Mouse (Mus musculus): Measurements from ENCODE around the gene C130073F10Rik.
"Not testable (repeated sequence)": the region's sequence is repeated elsewhere in the genome, so short reads cannot be mapped to it uniquely, and the experiment has no call there.

The C130073F10Rik gene

DNA sequence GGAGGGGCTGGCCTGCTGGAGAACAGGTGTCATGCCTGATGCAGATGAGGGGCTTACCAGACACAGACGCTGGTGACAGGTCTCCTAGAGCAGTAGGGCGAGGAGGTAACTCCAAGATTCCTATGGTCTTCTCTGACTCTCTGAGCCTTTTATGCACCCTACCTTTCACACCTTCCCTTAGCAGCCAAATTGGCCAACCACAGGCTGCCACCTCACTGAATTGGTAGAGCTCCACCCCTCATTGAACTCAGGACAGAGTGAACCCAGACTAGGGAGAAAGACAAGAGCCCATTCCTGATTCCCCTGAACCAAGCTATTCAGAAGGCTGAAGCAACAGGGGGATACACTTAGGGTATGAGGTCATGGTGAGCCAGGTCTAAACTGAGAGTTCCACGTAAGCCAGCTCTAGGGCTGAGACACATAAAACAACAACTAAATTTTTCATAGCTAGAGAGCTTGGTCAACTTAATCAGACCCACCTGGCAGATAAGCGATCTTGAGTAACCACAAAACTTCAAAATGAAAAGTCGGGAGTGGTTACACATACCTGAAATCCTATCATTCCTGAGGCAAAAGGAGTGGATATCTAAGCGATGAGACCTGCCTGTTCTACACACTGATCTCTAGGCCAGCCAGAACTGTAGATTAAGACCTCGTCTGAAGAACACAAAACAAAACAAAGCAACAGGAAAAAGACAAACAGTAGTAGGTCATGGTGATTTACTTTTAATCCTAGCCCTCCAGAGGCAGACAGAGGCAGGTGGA lies at the start of gene C130073F10Rik:
Gene C130073F10Rik (minus strand): TSS at position 134 of the 765 bp plus-strand sequence.
- no peak for DNase-seq (ENCODE audit: low spot score in 2 of 2)

DNA sequence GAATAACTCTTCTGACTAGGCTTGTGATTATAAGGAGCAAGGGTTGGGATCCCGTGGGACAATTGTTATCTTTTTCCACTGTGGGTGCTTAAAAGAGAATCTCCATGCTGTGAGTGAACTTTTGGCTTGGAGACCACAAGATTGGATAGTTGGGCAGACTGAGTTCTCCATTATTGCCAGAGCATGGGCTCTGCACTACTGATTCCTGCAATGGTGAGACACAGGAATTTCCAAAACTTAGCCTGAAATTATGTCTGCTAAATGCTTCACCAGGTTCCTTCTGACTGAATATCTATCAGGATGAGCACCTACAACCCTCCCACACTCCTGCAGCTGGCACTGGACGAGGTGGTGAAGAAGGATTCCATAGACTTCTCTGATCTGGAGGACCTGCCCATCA lies 46.5 kb upstream of the C130073F10Rik start, which contains the start of gene Gm12794:
Gene Gm12794 (plus strand): TSS at position 301 of the 400 bp plus-strand sequence.
- DNase-seq (ENCODE audit: low spot score in 2 of 2), result not testable (repeated sequence)

DNA sequence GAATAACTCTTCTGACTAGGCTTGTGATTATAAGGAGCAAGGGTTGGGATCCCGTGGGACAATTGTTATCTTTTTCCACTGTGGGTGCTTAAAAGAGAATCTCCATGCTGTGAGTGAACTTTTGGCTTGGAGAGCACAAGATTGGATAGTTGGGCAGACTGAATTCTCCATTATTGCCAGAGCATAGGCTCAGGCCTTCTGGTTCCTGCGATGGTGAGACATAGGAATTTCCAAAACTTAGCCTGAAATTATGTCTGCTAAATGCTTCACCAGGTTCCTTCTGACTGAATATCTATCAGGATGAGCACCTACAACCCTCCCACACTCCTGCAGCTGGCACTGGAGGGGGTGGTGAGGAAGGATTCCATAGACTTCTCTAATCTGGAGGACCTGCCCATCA lies 15.2 kb upstream of the C130073F10Rik start, which contains the start of gene Gm12800:
Gene Gm12800 (plus strand): TSS at position 301 of the 400 bp plus-strand sequence.
- not testable (repeated sequence) for DNase-seq (ENCODE audit: low spot score in 2 of 2)

DNA sequence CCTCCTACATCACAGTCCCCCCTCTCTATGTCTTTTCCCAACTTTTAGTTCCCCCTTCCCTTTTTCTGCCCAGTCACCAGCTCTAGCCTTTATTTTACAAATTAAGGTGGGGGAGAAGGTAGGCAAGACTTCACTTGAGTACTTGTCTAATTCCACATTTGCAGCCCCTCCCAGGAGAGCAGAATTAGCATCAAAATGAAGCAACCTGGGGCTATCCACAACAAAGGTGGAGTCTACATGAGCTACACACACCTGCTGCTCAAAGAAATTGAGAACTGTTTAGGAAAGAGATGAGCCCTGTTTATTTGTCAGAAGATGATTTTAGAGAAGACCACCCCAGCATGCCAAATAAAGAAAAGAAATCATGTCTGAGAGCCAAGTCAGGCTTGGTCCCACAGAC lies 4.2 kb downstream of the C130073F10Rik start:
- DNase-seq (ENCODE audit: low spot score in 2 of 2), result no peak

DNA sequence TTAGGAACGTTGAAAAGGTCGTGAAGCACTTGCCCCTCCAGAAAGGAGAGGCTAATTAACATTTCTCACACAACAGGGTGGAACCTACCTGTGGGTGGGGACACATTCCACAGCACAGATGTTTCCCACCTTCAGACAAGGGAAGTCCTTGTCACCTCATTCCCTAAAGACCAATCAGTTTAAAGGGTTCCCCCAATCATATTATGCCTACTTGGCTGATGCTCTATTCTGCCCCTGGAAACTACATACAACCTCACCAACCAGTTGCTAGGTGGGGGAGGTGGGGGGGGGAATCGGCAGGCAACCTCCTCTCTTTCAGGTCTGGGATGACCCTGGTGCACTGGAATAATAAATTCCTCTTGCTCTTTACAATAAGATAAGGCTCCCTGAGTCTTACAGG lies 9.9 kb downstream of the C130073F10Rik start:
- DNase-seq (ENCODE audit: low spot score in 2 of 2), result no peak

DNA sequence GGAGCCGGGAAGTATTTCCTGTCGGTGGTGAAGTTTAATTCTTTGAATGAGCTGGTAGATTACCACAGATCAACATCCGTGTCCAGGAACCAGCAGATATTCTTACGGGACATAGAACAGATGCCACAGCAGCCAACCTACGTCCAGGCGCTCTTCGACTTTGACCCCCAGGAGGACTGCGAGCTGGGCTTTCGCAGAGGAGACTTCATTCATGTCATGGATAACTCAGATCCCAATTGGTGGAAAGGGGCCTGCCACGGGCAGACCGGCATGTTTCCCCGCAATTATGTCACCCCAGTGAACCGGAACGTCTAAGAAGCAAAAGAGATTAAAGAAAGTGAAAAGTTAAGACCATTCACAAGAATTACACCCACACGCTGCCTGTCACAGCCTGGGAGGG lies 17.9 kb downstream of the C130073F10Rik start:
- DNase-seq (ENCODE audit: low spot score in 2 of 2), result not testable (repeated sequence)

DNA sequence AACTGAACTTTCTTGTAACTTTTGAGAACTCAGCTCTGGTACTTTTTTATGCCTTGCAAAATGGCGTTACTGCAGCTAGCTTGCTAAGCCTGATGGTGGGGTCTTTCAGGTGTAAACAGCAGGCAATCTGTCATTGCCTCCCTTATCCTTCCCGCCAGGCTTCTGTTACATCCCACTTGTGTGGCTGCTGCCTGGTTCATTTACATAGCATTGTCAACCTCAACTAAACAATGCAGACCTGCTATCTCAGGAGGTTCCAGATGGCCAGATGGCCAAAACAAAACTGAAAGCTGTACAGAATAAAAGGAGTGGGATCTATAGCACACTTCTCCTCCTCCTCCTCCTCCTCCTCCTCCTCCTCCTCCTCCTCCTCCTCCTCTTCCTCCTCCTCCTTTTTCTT lies 21.6 kb downstream of the C130073F10Rik start:
- not testable (repeated sequence) for DNase-seq (ENCODE audit: low spot score in 2 of 2)

DNA sequence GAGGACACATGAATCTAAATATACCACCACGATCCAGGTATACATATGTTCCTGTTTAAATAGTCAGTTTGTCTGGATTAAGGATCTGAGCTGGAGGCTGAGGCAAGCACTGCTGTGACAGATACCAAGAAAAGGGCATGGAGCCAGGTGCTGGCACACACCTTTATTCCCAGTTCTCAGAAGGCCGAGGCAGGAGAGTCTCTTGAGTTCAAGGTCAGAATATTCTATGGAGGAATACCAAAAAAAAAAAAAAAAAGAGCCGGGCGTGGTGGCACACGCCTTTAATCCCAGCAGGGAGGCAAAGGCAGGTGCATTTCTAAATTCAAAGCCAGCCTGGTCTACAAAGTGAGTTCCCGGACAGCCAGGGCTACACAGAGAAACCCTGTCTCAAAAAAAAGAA lies 31.3 kb downstream of the C130073F10Rik start:
- DNase-seq (ENCODE audit: low spot score in 2 of 2), result no peak

DNA sequence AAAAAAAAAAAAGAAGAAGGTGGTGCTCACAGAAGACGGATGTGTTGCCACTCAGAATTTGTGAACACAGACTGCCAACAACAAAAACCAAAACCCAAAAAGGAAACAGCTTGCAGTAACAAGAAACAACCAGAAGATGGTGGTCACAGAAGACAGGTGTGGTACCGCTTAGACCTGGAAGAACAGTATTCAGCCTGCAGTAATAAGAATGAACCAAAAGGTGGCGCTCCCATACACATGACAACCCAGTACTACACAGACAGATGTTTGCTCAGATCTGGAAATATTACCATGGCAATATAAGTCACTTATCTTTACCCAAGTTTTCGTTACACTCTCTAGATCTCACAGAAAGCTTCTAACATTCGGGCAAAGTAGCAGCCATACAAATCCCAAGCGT lies 32.7 kb downstream of the C130073F10Rik start:
- DNase-seq (ENCODE audit: low spot score in 2 of 2), result no peak

DNA sequence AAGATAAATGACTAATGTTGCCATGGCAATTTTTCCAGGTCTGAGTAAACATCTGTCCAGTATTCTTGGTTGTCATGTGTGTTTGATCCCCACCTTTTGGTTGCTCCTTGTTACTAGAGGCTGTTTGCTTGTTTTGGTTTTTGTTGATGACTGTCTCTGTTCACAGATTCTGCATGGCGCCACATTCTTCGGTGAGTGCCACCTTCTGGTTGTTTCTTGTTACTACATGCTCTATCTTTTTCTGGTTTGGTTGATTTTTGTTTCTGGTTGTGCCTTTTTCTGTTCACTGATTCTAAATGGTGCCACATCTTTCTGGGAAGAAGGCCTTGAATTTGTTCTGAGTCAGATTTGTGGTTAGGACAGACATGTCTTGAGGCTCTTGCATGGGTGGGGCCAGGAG lies 42.7 kb downstream of the C130073F10Rik start:
- DNase-seq (ENCODE audit: low spot score in 2 of 2), result no peak

DNA sequence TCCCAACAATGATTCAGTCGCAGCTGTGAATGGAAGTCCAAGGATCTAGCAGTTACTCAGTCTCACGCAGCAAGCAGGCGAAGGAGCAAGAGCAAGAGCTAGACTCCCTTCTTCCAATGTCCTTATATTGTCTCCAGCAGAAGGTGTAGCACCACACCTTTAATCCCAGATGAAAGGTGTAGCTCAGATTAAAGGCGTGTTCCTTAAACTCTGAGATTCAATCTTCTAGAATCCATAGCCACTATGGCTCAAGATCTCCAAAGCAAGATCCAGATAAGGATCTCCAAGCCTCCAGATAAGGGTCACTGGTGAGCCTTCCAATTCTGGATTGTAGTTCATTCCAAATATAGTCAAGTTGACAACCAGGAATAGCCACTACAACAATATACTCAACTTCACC lies 49.7 kb downstream of the C130073F10Rik start, which contains the start of gene B020004J07Rik:
Gene B020004J07Rik (minus strand): TSS at position 101 of the 400 bp plus-strand sequence.
- DNase-seq (ENCODE audit: low spot score in 2 of 2), result not testable (repeated sequence)

All from spleen, postnatal 14 days (tissue).